Mouse (Mus musculus) lung, embryonic 15.5 days (tissue): Measurements from ENCODE around the gene Plcxd1. TPM values are rescaled to one million over a fixed set of nuclear protein-coding genes. Genes with fewer than 3 reads are reported as not detected.
"Not testable (repeated sequence)": the region's sequence is repeated elsewhere in the genome, so short reads cannot be mapped to it uniquely, and the experiment has no call there.

Experiments used
- ATAC-seq: fragments of 200-750 bp; cut with Nextera tagmentation; 2 replicates; pipeline ENCODE4 v1.8.0; 2017; ENCODE audit warnings: moderate number of reproducible peaks, borderline replicate concordance; ENCODE audit not compliant: low FRiP score, low TSS enrichment; ENCODE audit errors: extremely low read depth
- H3K27ac ChIP-seq: fragments of 300-500 bp; sonication (generic); 2 replicates; pipeline ENCODE4 v1.5.1; 2015; ENCODE audit warnings: moderate library complexity, mild to moderate bottlenecking, inconsistent platforms
- H3K27me3 ChIP-seq: fragments of 300-500 bp; sonication (generic); 2 replicates; pipeline ENCODE4 v1.6.1; 2015; ENCODE audit warnings: inconsistent platforms
- H3K36me3 ChIP-seq: fragments of 300-500 bp; sonication (generic); 2 replicates; pipeline ENCODE4 v1.6.1; 2015; ENCODE audit warnings: inconsistent platforms
- H3K4me1 ChIP-seq: fragments of 300-500 bp; sonication (generic); 2 replicates; pipeline ENCODE4 v1.6.1; 2015; ENCODE audit warnings: inconsistent platforms
- H3K4me2 ChIP-seq: fragments of 300-500 bp; sonication (generic); 2 replicates; pipeline ENCODE4 v1.6.1; 2015; ENCODE audit warnings: inconsistent platforms, mild to moderate bottlenecking, moderate library complexity
- H3K4me3 ChIP-seq: fragments of 300-500 bp; sonication (generic); 2 replicates; pipeline ENCODE4 v1.5.1; 2015; ENCODE audit warnings: mild to moderate bottlenecking, inconsistent platforms
- H3K9ac ChIP-seq: fragments of 300-500 bp; sonication (generic); 2 replicates; pipeline ENCODE4 v1.6.1; 2015; ENCODE audit warnings: inconsistent platforms
- H3K9me3 ChIP-seq: fragments of 300-500 bp; sonication (generic); 2 replicates; pipeline ENCODE4 v1.6.1; 2016; ENCODE audit warnings: inconsistent platforms
- WGBS: fragments of 180-500 bp; shearing (Covaris S2); methylation state at CpG from one replicate; pipeline ENCODE4 v1.1.7; 2015; 5-methylcytosine and 5-hydroxymethylcytosine counted together
- polyA plus RNA-seq: library from polyadenylated mRNA; unstranded; fragments of >200 nt; fragmentation: Nextera tagmentation; extraction: Ambion mirVana; gene quantifications from 2 replicates; pipeline ENCODE4 v1.2.1, GENCODE M21; 2015

Plcxd1 gene
- polyA plus RNA-seq, 1 experiment from 2014 or later, result 4.2 TPM

GRCm38 (mm10) chr5:110122380-110122779, 22.6 kb downstream of the Plcxd1 start:
- not testable (repeated sequence) for H3K9me3 ChIP-seq, ATAC-seq, H3K4me1 ChIP-seq, H3K4me2 ChIP-seq, H3K9ac ChIP-seq, H3K27me3 ChIP-seq, H3K4me3 ChIP-seq, H3K27ac ChIP-seq
- peaks cover 12% of the 10 kb centered on the region; the same call in 1 of the 2 replicates for H3K36me3 ChIP-seq
- WGBS, result 86% methylated on average over 3 of the region's 3 CpGs

- peak; percentile 99 for ATAC-seq
- H3K9ac ChIP-seq, result peak within 1 kb of the TSS; percentile 83
- H3K4me2 ChIP-seq, result peak within 1 kb of the TSS; percentile 83
- H3K9me3 ChIP-seq, result no peaks in the 10 kb centered on the region
- peak within 1 kb of the TSS; percentile 53 for H3K27ac ChIP-seq
- peak within 1 kb of the TSS; percentile 97 for H3K4me3 ChIP-seq
- 0 out of 2 replicates have a peak, but pooled peaks cover 7% of the 10 kb centered on the region for H3K36me3 ChIP-seq
- no peaks in the 10 kb centered on the region for H3K27me3 ChIP-seq
- H3K4me1 ChIP-seq, result 0 out of 2 replicates have a peak, but pooled peaks cover 2% of the 10 kb centered on the region
- WGBS, result 3% methylated on average over 46 of the region's 46 CpGs
These were observed 35.7 kb downstream of the Plcxd1 start, which contains the start of gene Chfr for GRCm38 (mm10) chr5:110135293-110136086. Gene Chfr, plus strand, starts transcription at chr5:110135842.

- H3K4me3 ChIP-seq, result peak overlapping the region; percentile 97
- 4% methylated on average over 18 of the region's 18 CpGs for WGBS
- H3K4me2 ChIP-seq, result peak overlapping the region; percentile 83
- no peaks in the 10 kb centered on the region for H3K9me3 ChIP-seq
- peak overlapping the region; percentile 44; the same call in 1 of the 2 replicates for H3K27ac ChIP-seq
- 0 out of 2 replicates have a peak, but pooled peaks cover 2% of the 10 kb centered on the region for H3K4me1 ChIP-seq
- H3K36me3 ChIP-seq, result 0 out of 2 replicates have a peak, but pooled peaks cover 4% of the 10 kb centered on the region
- no peaks in the 10 kb centered on the region for H3K27me3 ChIP-seq
- H3K9ac ChIP-seq, result peak overlapping the region; percentile 83
- ATAC-seq, result 0 out of 2 replicates have a peak, but pooled peaks have one; percentile 19
These were observed 36.3 kb downstream of the Plcxd1 start for GRCm38 (mm10) chr5:110136087-110136464.

GRCm38 (mm10) chr5:110137816-110138215, 38.0 kb downstream of the Plcxd1 start:
- peaks cover 8% of the 10 kb centered on the region for H3K36me3 ChIP-seq
- no peak for ATAC-seq
- H3K9me3 ChIP-seq, result no peaks in the 10 kb centered on the region
- no peak overlapping the region for H3K9ac ChIP-seq
- no peak overlapping the region for H3K4me3 ChIP-seq
- H3K4me1 ChIP-seq, result 0 out of 2 replicates have a peak, but pooled peaks cover 2% of the 10 kb centered on the region
- no peak overlapping the region for H3K4me2 ChIP-seq
- WGBS, result 91% methylated on average over 3 of the region's 3 CpGs
- no peaks in the 10 kb centered on the region for H3K27me3 ChIP-seq
- H3K27ac ChIP-seq, result no peak overlapping the region

- H3K9me3 ChIP-seq, result no peaks in the 10 kb centered on the region
- H3K4me1 ChIP-seq, result 0 out of 2 replicates have a peak, but pooled peaks cover 2% of the 10 kb centered on the region
- H3K27ac ChIP-seq, result no peak overlapping the region
- H3K4me2 ChIP-seq, result no peak overlapping the region
- ATAC-seq, result no peak
- H3K27me3 ChIP-seq, result no peaks in the 10 kb centered on the region
- peaks cover 15% of the 10 kb centered on the region for H3K36me3 ChIP-seq
- WGBS, result 91% methylated on average over 3 of the region's 3 CpGs
- H3K9ac ChIP-seq, result no peak overlapping the region
- no peak overlapping the region for H3K4me3 ChIP-seq
These were observed 39.6 kb downstream of the Plcxd1 start for GRCm38 (mm10) chr5:110139325-110139724.

- Histone ChIP-seq H3K36me3 (peaks cover 25% of the 10 kb centered on the region), H3K27ac (no peak overlapping the region), H3K9ac (no peak overlapping the region), H3K27me3 (no peaks in the 10 kb centered on the region), H3K4me3 (no peak overlapping the region), H3K9me3 (no peaks in the 10 kb centered on the region), H3K4me2 (no peak overlapping the region), H3K4me1 (0 out of 2 replicates have a peak, but pooled peaks cover 2% of the 10 kb centered on the region)
- ATAC-seq, result no peak
- WGBS, result 86% methylated on average over 7 of the region's 7 CpGs
These were observed 40.7 kb downstream of the Plcxd1 start for GRCm38 (mm10) chr5:110140424-110140823.

GRCm38 (mm10) chr5:110142309-110142708, 42.5 kb downstream of the Plcxd1 start:
- Histone ChIP-seq H3K4me1 (no peaks in the 10 kb centered on the region), H3K9ac (no peak overlapping the region), H3K4me2 (no peak overlapping the region), H3K36me3 (peaks cover 41% of the 10 kb centered on the region), H3K9me3 (no peaks in the 10 kb centered on the region), H3K4me3 (no peak overlapping the region), H3K27ac (no peak overlapping the region), H3K27me3 (no peaks in the 10 kb centered on the region)
- ATAC-seq, result no peak
- WGBS, result 80% methylated on average over 2 of the region's 2 CpGs

- Histone ChIP-seq H3K4me1 (no peaks in the 10 kb centered on the region), H3K36me3 (peaks cover 48% of the 10 kb centered on the region), H3K9me3 (no peaks in the 10 kb centered on the region), H3K9ac (no peak overlapping the region), H3K27me3 (no peaks in the 10 kb centered on the region), H3K4me3 (no peak overlapping the region), H3K4me2 (no peak overlapping the region), H3K27ac (no peak overlapping the region)
- 83% methylated on average over 5 of the region's 5 CpGs for WGBS
- ATAC-seq, result no peak
These were observed 43.2 kb downstream of the Plcxd1 start for GRCm38 (mm10) chr5:110143007-110143406.

Other genes with a start within 250 kb of the Plcxd1 start
- gene Gm15446, start 176.6 kb upstream of the Plcxd1 start, polyA plus RNA-seq, result 0.59 and 0.62 TPM in 2 replicates
- 18.3 and 21.7 TPM in 2 replicates for gene Zfp932, start 103.4 kb upstream of the Plcxd1 start, polyA plus RNA-seq
- 2.6 and 2.9 TPM in 2 replicates for gene Gm17655, start 27.5 kb upstream of the Plcxd1 start, polyA plus RNA-seq
- gene Gm35315, start 5.5 kb upstream of the Plcxd1 start, polyA plus RNA-seq, result 2.3 and 2.5 TPM in 2 replicates
- 37.5 and 37.6 TPM in 2 replicates for gene Gtpbp6, start 8.2 kb downstream of the Plcxd1 start, polyA plus RNA-seq
- 4.3 and 5.8 TPM in 2 replicates for gene Zfp605, start 10.1 kb downstream of the Plcxd1 start, polyA plus RNA-seq
- 39.5 and 41.7 TPM in 2 replicates for gene Chfr, start 35.9 kb downstream of the Plcxd1 start, polyA plus RNA-seq
- 18.0 and 22.0 TPM in 2 replicates for gene Golga3, start 76.7 kb downstream of the Plcxd1 start, polyA plus RNA-seq
- gene Ankle2, start 131.0 kb downstream of the Plcxd1 start, polyA plus RNA-seq, result 26.6 and 29.2 TPM in 2 replicates
- 57.5 and 57.9 TPM in 2 replicates for gene Pgam5, start 169.9 kb downstream of the Plcxd1 start, polyA plus RNA-seq
- 11.3 and 12.8 TPM in 2 replicates for gene Pxmp2, start 186.2 kb downstream of the Plcxd1 start, polyA plus RNA-seq
- 35.2 and 36.0 TPM in 2 replicates for gene Pole, start 186.3 kb downstream of the Plcxd1 start, polyA plus RNA-seq
- 13.9 and 15.1 TPM in 2 replicates for gene P2rx2, start 243.2 kb downstream of the Plcxd1 start, polyA plus RNA-seq
- gene Lrcol1, start 244.8 kb downstream of the Plcxd1 start, polyA plus RNA-seq, result 1.9 and 2.8 TPM in 2 replicates